Mouse (Mus musculus) urinary bladder, postnatal 14 days (tissue): ENCODE data around the gene A330070K13Rik.

Experiments used
- DNase-seq: peaks from one replicate; pipeline ENCODE4 v3.0.0; 2021; ENCODE audit warnings: low spot score

A330070K13Rik gene

GRCm38 (mm10) chr5:130384222-130384912 lies at the start of gene A330070K13Rik:
Gene A330070K13Rik, minus strand, starts transcription at chr5:130384631.
- no peak for DNase-seq

DNA sequence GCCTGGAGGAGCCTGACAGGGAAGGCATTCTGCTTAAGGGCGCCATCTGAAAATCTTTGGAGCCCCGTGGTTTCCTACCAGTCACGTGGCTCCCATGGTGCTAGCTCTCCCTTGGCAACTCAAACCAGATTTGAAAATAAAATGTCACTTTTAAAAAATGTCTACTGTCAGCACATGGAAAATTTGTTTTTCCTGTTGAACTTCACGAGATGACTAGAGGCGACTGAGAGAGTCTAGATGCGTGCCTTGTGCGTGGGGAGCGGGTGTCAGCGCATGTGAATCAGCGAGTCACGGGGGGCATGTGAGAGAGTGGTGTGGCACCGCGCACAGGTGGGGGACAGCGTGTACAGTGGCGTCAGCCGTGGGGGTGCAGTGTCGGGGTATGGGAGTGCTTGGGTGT lies 27.1 kb upstream of the A330070K13Rik start:
- DNase-seq: no peak

- no peak for DNase-seq
These were observed 25.3 kb upstream of the A330070K13Rik start for GRCm38 (mm10) chr5:130409706-130410105.

DNA sequence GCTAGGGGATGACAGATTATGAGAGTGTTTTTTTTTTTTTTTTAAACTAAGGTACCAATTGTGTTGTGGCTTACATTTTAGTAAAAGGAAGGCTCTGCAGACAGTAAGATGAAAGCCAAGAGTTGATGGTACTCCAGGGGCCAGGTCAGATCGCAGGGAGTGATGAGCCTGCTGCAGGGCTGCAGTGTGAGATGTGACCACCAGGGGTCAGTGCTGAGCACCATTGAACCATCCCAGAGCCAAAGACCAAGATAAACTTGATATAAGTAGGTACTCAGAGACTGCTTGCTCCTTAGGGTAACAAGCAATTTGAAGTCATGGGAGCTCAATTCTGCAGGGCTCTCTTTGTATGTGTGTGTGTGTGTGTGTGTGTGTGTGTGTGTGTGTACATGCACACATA lies 20.8 kb upstream of the A330070K13Rik start:
- peak; percentile 24 for DNase-seq

GRCm38 (mm10) chr5:130400136-130400917 lies 15.9 kb upstream of the A330070K13Rik start:
- DNase-seq: no peak

GRCm38 (mm10) chr5:130395142-130395541 lies 10.7 kb upstream of the A330070K13Rik start:
- DNase-seq: no peak

DNA sequence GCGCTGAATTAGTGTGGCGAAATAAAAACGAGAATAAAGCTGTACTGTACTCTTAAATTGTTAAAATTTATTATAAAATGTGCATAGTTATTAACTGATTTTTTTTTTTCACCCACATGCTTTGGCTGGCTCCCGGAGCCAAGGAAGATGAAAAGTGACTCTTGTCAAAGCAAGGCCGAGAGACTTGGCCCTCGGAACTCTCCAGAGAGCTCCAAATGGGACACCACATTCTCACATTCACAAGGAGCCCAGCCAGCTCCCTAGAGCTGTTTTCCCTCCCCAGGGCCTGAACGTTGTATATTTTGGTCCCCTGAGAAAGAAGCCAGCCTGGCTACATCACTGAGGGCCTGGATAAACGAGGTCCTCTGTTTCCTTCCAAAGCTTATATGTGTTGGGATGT lies 10.0 kb upstream of the A330070K13Rik start:
- DNase-seq: no peak

- DNase-seq: no peak
These were observed 9.4 kb upstream of the A330070K13Rik start for GRCm38 (mm10) chr5:130393618-130394355.

DNA sequence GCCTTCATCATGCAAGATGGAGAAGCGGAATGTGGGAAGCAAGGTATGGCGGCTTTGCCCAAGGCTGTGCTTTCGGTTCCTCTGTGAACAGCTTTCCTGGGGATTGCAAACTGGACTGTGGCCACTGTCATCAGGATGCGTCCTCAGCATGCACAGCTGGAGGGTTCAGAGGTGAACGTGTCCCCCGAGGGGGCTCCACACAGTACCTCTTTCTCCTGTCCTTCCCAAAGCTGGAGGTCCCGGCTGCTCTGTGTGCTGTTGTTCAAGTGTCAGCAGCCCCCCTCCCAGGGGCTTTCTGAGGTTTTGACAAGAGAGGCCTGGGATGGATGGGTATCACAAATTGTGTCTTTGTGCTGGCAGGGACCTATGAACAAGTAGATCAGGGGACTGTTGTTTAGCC lies 2.0 kb upstream of the A330070K13Rik start:
- no peak for DNase-seq

DNA sequence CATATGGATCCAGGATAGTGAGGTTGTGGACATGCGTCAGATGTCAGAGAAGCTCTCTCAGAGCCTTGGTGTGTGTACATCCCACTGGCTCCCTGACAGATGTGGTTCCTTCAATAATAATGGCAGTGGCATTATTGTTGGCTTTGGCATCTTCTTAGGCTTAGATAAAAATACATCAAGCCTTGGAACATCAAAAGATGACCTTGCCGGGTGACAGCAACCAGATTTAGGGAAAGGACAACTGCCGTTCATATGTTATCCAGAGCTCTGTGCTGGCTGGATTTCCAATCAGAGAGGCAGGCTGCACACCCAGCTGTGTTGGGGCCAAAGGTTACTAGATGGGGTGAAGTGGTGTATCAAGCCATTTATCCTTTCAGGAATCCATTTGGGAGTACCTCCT lies 9.0 kb downstream of the A330070K13Rik start:
- no peak for DNase-seq

GRCm38 (mm10) chr5:130369237-130369636 lies 15.2 kb downstream of the A330070K13Rik start, which contains the start of gene Caln1:
Gene Caln1, plus strand, starts transcription at chr5:130369455.
- peak; percentile 9 for DNase-seq

DNA sequence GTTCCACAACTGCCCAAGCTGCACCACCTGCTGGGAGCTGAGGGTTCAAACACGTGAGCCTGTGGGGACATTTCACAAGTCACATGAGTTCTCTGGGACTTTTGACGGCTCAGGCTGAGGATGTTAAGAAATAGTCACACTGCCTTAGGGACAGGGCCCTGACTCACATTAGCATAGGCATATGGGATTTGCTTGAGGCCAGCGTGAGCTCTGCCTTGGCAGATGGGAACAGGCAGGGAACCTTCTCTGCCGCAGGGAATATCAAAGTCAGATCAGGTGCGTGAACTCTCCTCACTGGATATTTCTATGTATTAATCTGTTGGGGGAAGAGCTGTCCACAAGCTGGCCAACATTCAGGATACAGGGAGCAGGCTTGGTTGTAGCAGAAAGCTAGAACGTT lies 16.2 kb downstream of the A330070K13Rik start:
- DNase-seq: no peak

- DNase-seq: no peak
These were observed 20.7 kb downstream of the A330070K13Rik start for GRCm38 (mm10) chr5:130363773-130364172.

DNA sequence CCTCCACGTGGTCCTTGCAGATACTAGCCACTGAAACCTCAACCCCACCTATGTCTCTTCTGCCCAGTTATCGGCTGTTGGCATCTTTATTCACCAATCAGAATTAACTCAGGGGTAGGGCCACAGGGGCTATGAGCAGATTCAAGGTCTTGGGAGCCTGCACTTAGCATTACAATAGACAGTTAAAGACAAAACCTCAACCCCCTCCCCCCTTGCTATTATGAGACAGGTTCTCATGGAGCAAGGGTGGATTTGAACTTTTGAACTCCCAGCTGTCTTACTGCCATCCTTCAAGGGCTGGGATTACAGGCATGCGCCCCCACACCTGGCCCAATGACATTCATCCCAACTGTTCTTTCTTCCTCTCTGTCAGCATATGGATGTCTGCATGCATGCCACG lies 21.3 kb downstream of the A330070K13Rik start:
- no peak for DNase-seq

GRCm38 (mm10) chr5:130355223-130355622 lies 29.2 kb downstream of the A330070K13Rik start:
- no peak for DNase-seq

GRCm38 (mm10) chr5:130345871-130346270 lies 38.6 kb downstream of the A330070K13Rik start:
- no peak for DNase-seq

- no peak for DNase-seq
These were observed 39.4 kb downstream of the A330070K13Rik start for GRCm38 (mm10) chr5:130344999-130345398.

DNA sequence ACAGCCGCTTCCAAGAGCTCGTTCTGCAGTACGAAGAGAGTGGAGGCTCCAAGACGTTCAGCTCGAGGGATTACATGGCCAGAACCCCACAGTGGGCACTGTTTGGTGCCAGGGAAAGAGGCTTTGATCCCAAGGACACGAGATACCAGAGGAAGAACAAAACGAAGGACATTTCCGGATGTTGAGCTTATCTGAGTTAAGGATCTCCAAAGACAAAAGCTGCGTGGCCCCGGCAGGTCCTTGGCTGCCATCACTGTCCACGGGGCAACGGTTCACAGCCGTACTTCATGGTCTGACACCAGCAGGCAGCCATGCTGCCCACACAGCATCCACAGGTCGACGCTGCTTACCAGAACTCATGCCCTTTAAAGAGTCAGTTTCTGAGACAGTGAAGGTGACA lies 43.8 kb downstream of the A330070K13Rik start:
- DNase-seq: no peak

GRCm38 (mm10) chr5:130335462-130335861 lies 49.0 kb downstream of the A330070K13Rik start:
- DNase-seq: no peak

DNA sequence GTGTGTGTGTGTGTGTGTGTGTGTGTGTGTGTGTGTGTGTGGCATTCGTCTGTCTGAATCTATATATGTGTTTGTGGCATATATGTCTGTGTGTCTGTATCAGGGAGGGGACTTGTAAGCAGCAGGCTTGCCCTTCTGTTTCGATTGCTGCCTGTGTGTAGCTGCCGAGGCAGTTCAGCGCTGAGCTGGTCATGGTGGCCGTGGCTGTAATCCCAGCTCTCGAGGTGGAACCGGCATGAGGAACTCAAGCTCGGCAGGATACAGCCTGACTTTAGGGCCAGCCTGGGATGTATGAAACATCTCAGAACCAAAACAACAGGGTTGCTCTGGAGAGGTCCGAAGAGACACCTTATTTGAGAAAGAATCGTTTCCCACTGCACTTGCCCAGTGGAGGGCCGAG lies 50.5 kb downstream of the A330070K13Rik start:
- no peak for DNase-seq

DNA sequence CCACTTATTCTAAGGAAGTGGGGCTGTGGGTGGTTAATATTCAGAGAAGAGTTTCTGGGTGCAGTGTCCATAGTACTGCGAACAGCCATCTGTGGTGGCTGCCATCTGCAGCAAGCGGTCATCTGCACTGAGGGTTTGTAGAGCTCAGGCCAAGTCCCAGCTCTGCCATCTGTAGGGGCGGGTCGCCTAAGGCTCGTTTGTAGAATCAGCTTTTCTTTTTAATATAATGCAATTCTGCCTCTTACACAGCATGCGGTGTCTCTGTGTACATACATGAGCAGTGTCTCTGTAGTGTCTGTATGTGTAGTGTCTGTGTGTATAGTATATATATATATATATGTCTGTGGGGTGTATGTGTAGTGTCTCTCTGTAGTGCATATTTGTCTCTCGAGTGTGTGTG lies 50.9 kb downstream of the A330070K13Rik start:
- no peak for DNase-seq

- no peak for DNase-seq
These were observed 53.2 kb downstream of the A330070K13Rik start for GRCm38 (mm10) chr5:130331206-130331605.

DNA sequence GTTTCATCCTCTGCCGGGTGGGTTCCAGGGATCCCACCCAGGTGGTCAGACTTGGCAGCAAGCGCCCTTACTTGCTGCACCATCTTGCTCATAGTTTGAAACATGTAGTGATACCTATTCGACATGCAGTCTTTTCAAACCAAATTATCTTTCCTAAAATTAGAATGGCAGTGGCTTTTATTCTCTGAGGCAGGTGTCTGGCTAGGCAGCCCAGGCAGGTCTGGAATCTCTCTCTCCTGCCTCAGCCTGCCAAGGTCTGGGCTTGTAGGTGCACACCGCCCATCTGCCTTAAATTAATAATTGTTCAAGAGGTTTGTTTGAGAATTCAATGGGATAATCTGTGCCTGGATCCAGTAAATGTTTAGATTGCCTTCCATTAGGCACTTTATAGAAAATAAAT lies 53.6 kb downstream of the A330070K13Rik start:
- DNase-seq: no peak
